Mouse (Mus musculus) Patski (cell line): ENCODE data around the gene Oscp1. TPM values are rescaled to one million over a fixed set of nuclear protein-coding genes. Genes with fewer than 3 reads are reported as not detected.

Experiments used
- ATAC-seq: fragments of 100-300 bp; one replicate; pipeline ENCODE4 v1.8.0; 2021
- CTCF ChIA-PET: fragments of 350-600 bp; sonication (Branson Sonifier 250); formaldehyde crosslinking; loops from one replicate; lab custom pipeline; 2022; ENCODE audit warnings: inconsistent platforms; lab: Charles Lee
- POLR2A ChIA-PET: fragments of 350-600 bp; sonication (Branson Sonifier 250); formaldehyde crosslinking; loops from one replicate; lab custom pipeline; 2022; ENCODE audit warnings: antibody characterized with exemption, inconsistent platforms; lab: Charles Lee
- DNase-seq: peaks from one replicate; pipeline ENCODE4 v3.0.0-alpha.2; 2011; ENCODE audit warnings: low read depth, low spot score
- H3K27me3 ChIP-seq: fragments of 371-371 bp; one replicate; pipeline ENCODE4 v1.5.1; 2021
- CTCF ChIP-seq: fragments of 100-300 bp; IDR thresholded peaks from one replicate; pipeline ENCODE4 v1.5.1; 2021
- in situ Hi-C: fragments of 300-500 bp; cut with MboI; formaldehyde crosslinking; loops from 3 replicates; pipeline ENCODE4 v1.11.1; 2018; ENCODE audit warnings: low pct_unique_long_range_greater_than_20kb, mixed read lengths
- polyA plus RNA-seq: library from polyadenylated mRNA; unstranded; gene quantifications from one replicate; pipeline ENCODE4 v1.2.3, GENCODE M21; 2021

Gene Oscp1
- polyA plus RNA-seq, 1 experiment from 2014 or later = 13.5 TPM

- ATAC-seq = no peak
- no peaks in the 10 kb centered on the region for H3K27me3 ChIP-seq
- no peak for DNase-seq
- CTCF ChIA-PET = no interaction called here
- POLR2A ChIA-PET = no interaction called here
- no peak for TF ChIP-seq CTCF
- in situ Hi-C loops = no loop called here
These were observed 6.7 kb upstream of the Oscp1 start for GRCm38 (mm10) chr4:126051617-126052016.

GRCm38 (mm10) chr4:126057207-126058133, 895 bp upstream of the Oscp1 start:
- TF ChIP-seq CTCF = no peak
- POLR2A ChIA-PET = no interaction called here
- DNase-seq = no peak
- H3K27me3 ChIP-seq = no peaks in the 10 kb centered on the region
- CTCF ChIA-PET = no interaction called here
- ATAC-seq = no peak
- in situ Hi-C loops = no loop called here

GRCm38 (mm10) chr4:126058997-126059362, 615 bp downstream of the Oscp1 start:
- CTCF ChIA-PET = no interaction called here
- ATAC-seq (no peak), DNase-seq (no peak)
- no peaks in the 10 kb centered on the region for H3K27me3 ChIP-seq
- POLR2A ChIA-PET = no interaction called here
- no peak for TF ChIP-seq CTCF
- in situ Hi-C loops = no loop called here

- no peak for DNase-seq
These were observed 4.5 kb downstream of the Oscp1 start for GRCm38 (mm10) chr4:126062856-126063255.

GRCm38 (mm10) chr4:126065241-126065640, 6.9 kb downstream of the Oscp1 start:
- POLR2A ChIA-PET = no interaction called here
- DNase-seq = no peak
- H3K27me3 ChIP-seq = no peaks in the 10 kb centered on the region
- CTCF ChIA-PET = interaction anchor here (2.0 kb wide), 1 partner anchor 34 kb away, joined by 4 read pairs; no protein-coding TSS in a partner anchor
- in situ Hi-C loops = no loop called here
- no peak for TF ChIP-seq CTCF
- no peak for ATAC-seq

More at GRCm38 (mm10) chr4:126062856-126063255, 4.5 kb downstream of the Oscp1 start:
- in situ Hi-C loops = no loop called here
- POLR2A ChIA-PET = interaction anchor here (0.6 kb wide), 1 partner anchor 432 kb away, joined by 4 read pairs; no protein-coding TSS in a partner anchor
- no peak for ATAC-seq
- no peaks in the 10 kb centered on the region for H3K27me3 ChIP-seq
- peak; percentile 32 for TF ChIP-seq CTCF
- CTCF ChIA-PET = no interaction called here

GRCm38 (mm10) chr4:126067401-126068077, 9.2 kb downstream of the Oscp1 start:
- H3K27me3 ChIP-seq = no peaks in the 10 kb centered on the region
- ATAC-seq (no peak), DNase-seq (no peak)
- in situ Hi-C loops = no loop called here
- no peak for TF ChIP-seq CTCF
- ChIA-PET POLR2A (no interaction called here), CTCF (interaction anchor here (1.7 kb wide), 1 partner anchor 21 kb away, joined by 3 read pairs; the partner anchor contains the start of gene Mrps15)

GRCm38 (mm10) chr4:126068842-126069241, 10.5 kb downstream of the Oscp1 start:
- no peak for TF ChIP-seq CTCF
- CTCF ChIA-PET = interaction anchor here (1.7 kb wide), 1 partner anchor 22 kb away, joined by 3 read pairs; the partner anchor contains the start of gene Mrps15

GRCm38 (mm10) chr4:126077833-126078232, 19.5 kb downstream of the Oscp1 start:
- POLR2A ChIA-PET = no interaction called here
- no peaks in the 10 kb centered on the region for H3K27me3 ChIP-seq
- ATAC-seq (no peak), DNase-seq (no peak)
- CTCF ChIA-PET = no interaction called here
- in situ Hi-C loops = no loop called here
- TF ChIP-seq CTCF = no peak

More at GRCm38 (mm10) chr4:126068842-126069241, 10.5 kb downstream of the Oscp1 start:
- ATAC-seq (no peak), DNase-seq (no peak)
- in situ Hi-C loops = no loop called here
- no peaks in the 10 kb centered on the region for H3K27me3 ChIP-seq
- POLR2A ChIA-PET = no interaction called here

GRCm38 (mm10) chr4:126079266-126079665, 20.9 kb downstream of the Oscp1 start:
- ChIA-PET CTCF (interaction anchor here (1.6 kb wide), 1 partner anchor 35 kb away, joined by 4 read pairs; no protein-coding TSS in a partner anchor), POLR2A (no interaction called here)
- DNase-seq = no peak
- in situ Hi-C loops = no loop called here
- ATAC-seq = no peak
- no peak for TF ChIP-seq CTCF
- no peaks in the 10 kb centered on the region for H3K27me3 ChIP-seq

GRCm38 (mm10) chr4:126081601-126082000, 23.2 kb downstream of the Oscp1 start:
- ChIA-PET CTCF (no interaction called here), POLR2A (no interaction called here)
- H3K27me3 ChIP-seq = no peaks in the 10 kb centered on the region
- DNase-seq (no peak), ATAC-seq (no peak)
- no peak for TF ChIP-seq CTCF
- in situ Hi-C loops = no loop called here

- CTCF ChIA-PET = no interaction called here
- no peak for TF ChIP-seq CTCF
- POLR2A ChIA-PET = no interaction called here
These were observed 24.7 kb downstream of the Oscp1 start for GRCm38 (mm10) chr4:126083021-126083420.

More at GRCm38 (mm10) chr4:126083021-126083420, 24.7 kb downstream of the Oscp1 start:
- in situ Hi-C loops = no loop called here
- H3K27me3 ChIP-seq = no peaks in the 10 kb centered on the region
- DNase-seq (no peak), ATAC-seq (no peak)
